Mouse (Mus musculus): ENCODE results near the gene Nacc2. TPM values are rescaled to one million over a fixed set of nuclear protein-coding genes. Genes with fewer than 3 reads are reported as not detected.

Nacc2 gene
- polyA plus RNA-seq, 1 experiment from 2014 or later: 12.4 TPM

- H3K9ac ChIP-seq (replicated peaks): no peak overlapping the region
- H3K27me3 ChIP-seq: no peaks in the 10 kb centered on the region
- H3K27ac ChIP-seq (replicated peaks): no peak overlapping the region
- H3K4me3 ChIP-seq: no peak overlapping the region
- H3K36me3 ChIP-seq: peaks cover 14% of the 10 kb centered on the region
- no peak for ATAC-seq (replicated peaks)
- 80% methylated on average over 3 of the region's 3 CpGs for WGBS
- no peaks in the 10 kb centered on the region for H3K9me3 ChIP-seq
- H3K4me1 ChIP-seq: peaks cover 24% of the 10 kb centered on the region
- peak overlapping the region; percentile 96; the same call in 1 of the 2 replicates for H3K4me2 ChIP-seq (replicated peaks)
Measured at GRCm38 (mm10) chr2:26019923-26020322, 103.1 kb downstream of the Nacc2 start.

- ATAC-seq (replicated peaks): no peak
- H3K9me3 ChIP-seq: no peaks in the 10 kb centered on the region
- no peaks in the 10 kb centered on the region for H3K27me3 ChIP-seq
- no peak overlapping the region for H3K4me2 ChIP-seq (replicated peaks)
- no peak overlapping the region for H3K9ac ChIP-seq (replicated peaks)
- no peak overlapping the region for H3K4me3 ChIP-seq
- no peak overlapping the region for H3K27ac ChIP-seq (replicated peaks)
- peaks cover 35% of the 10 kb centered on the region for H3K36me3 ChIP-seq
- peaks cover 24% of the 10 kb centered on the region for H3K4me1 ChIP-seq
- 74% methylated on average over 4 of the region's 4 CpGs for WGBS
Measured at GRCm38 (mm10) chr2:26017326-26017725, 105.7 kb downstream of the Nacc2 start.

- Histone ChIP-seq H3K4me2 (replicated peaks) (no peak overlapping the region), H3K27ac (replicated peaks) (no peak overlapping the region), H3K9ac (replicated peaks) (no peak overlapping the region), H3K9me3 (no peaks in the 10 kb centered on the region), H3K4me3 (no peak overlapping the region), H3K36me3 (peaks cover 57% of the 10 kb centered on the region), H3K27me3 (no peaks in the 10 kb centered on the region), H3K4me1 (no peaks in the 10 kb centered on the region)
- 97% methylated on average over 3 of the region's 3 CpGs for WGBS
- no peak for ATAC-seq (replicated peaks)
Measured at GRCm38 (mm10) chr2:26013674-26014073, 109.3 kb downstream of the Nacc2 start.

GRCm38 (mm10) chr2:26011420-26011819 is 111.6 kb downstream of the Nacc2 start:
- H3K4me3 ChIP-seq: no peak overlapping the region
- no peaks in the 10 kb centered on the region for H3K9me3 ChIP-seq
- no peak overlapping the region for H3K27ac ChIP-seq (replicated peaks)
- no peak overlapping the region for H3K4me2 ChIP-seq (replicated peaks)
- H3K36me3 ChIP-seq: peaks cover 78% of the 10 kb centered on the region
- H3K4me1 ChIP-seq: no peaks in the 10 kb centered on the region
- no peak for ATAC-seq (replicated peaks)
- H3K9ac ChIP-seq (replicated peaks): no peak overlapping the region
- 73% methylated on average over 1 of the region's 1 CpGs for WGBS
- no peaks in the 10 kb centered on the region for H3K27me3 ChIP-seq

Other genes starting within 250 kb of the Nacc2 start
- gene Camsap1, start 139.9 kb downstream of the Nacc2 start, polyA plus RNA-seq (2015; fragmentation: Nextera tagmentation; extraction: Ambion mirVana): 69.5 and 75.9 TPM in 2 replicates
- gene Ubac1, start 101.5 kb downstream of the Nacc2 start, polyA plus RNA-seq (2015; fragmentation: Nextera tagmentation; extraction: Ambion mirVana): 113 and 119 TPM in 2 replicates
- gene Lhx3, start 85.1 kb upstream of the Nacc2 start, polyA plus RNA-seq (2015; fragmentation: Nextera tagmentation; extraction: Ambion mirVana): 0.10 TPM in 1 of 2 replicates, not detected in the other
- gene Qsox2, start 114.3 kb upstream of the Nacc2 start, polyA plus RNA-seq (2015; fragmentation: Nextera tagmentation; extraction: Ambion mirVana): 15.6 and 15.7 TPM in 2 replicates
- gene Ccdc187, start 171.3 kb upstream of the Nacc2 start, polyA plus RNA-seq (2015; fragmentation: Nextera tagmentation; extraction: Ambion mirVana): 0.18 and 0.24 TPM in 2 replicates
- gene Gpsm1, start 192.3 kb upstream of the Nacc2 start, polyA plus RNA-seq (2015; fragmentation: Nextera tagmentation; extraction: Ambion mirVana): 144 and 151 TPM in 2 replicates
- gene Dnlz, start 228.9 kb upstream of the Nacc2 start, polyA plus RNA-seq (2015; fragmentation: Nextera tagmentation; extraction: Ambion mirVana): 33.0 and 33.5 TPM in 2 replicates
- gene Card9, start 237.7 kb upstream of the Nacc2 start, polyA plus RNA-seq (2015; fragmentation: Nextera tagmentation; extraction: Ambion mirVana): 1.4 and 1.5 TPM in 2 replicates

All from forebrain, embryonic 15.5 days (tissue).